Mouse (Mus musculus) liver, embryonic 11.5 days (tissue): ENCODE data around the gene Clec2e. TPM values are rescaled to one million over a fixed set of nuclear protein-coding genes. Genes with fewer than 3 reads are reported as not detected.
"Not testable (repeated sequence)": the region's sequence is repeated elsewhere in the genome, so short reads cannot be mapped to it uniquely, and the experiment has no call there.

Experiments used
- ATAC-seq: fragments of 200-750 bp; cut with Nextera tagmentation; replicated peaks from 2 replicates; pipeline ENCODE4 v1.8.0; 2017; ENCODE audit warnings: moderate number of reproducible peaks, mild to moderate bottlenecking, moderate TSS enrichment, moderate library complexity; ENCODE audit not compliant: low FRiP score
- DNase-seq: peaks from one replicate; pipeline ENCODE4 v3.0.0-alpha.2; 2017; ENCODE audit warnings: low spot score
- H3K27ac ChIP-seq: fragments of 300-500 bp; sonication (generic); 2 replicates; pipeline ENCODE4 v1.5.1; 2014; ENCODE audit warnings: mild to moderate bottlenecking, low read depth, low read length, control low read depth
- H3K27me3 ChIP-seq: fragments of 300-500 bp; sonication (generic); replicated peaks from 2 replicates; pipeline ENCODE4 v1.6.1; 2014; ENCODE audit warnings: low read length, mixed read lengths; ENCODE audit not compliant: control insufficient read depth, insufficient read depth
- H3K36me3 ChIP-seq: fragments of 300-500 bp; sonication (generic); 2 replicates; pipeline ENCODE4 v1.6.1; 2014; ENCODE audit warnings: mild to moderate bottlenecking, low read length, moderate library complexity, mixed read lengths; ENCODE audit not compliant: control insufficient read depth, insufficient read depth
- H3K4me1 ChIP-seq: fragments of 300-500 bp; sonication (generic); replicated peaks from 2 replicates; pipeline ENCODE4 v1.6.1; 2014; ENCODE audit warnings: low read length, mixed read lengths; ENCODE audit not compliant: control insufficient read depth, insufficient read depth
- H3K4me2 ChIP-seq: fragments of 300-500 bp; sonication (generic); 2 replicates; pipeline ENCODE4 v1.6.1; 2014; ENCODE audit warnings: mild to moderate bottlenecking, control low read depth, moderate library complexity
- H3K4me3 ChIP-seq: fragments of 300-500 bp; sonication (generic); 2 replicates; pipeline ENCODE4 v1.5.1; 2014; ENCODE audit warnings: low read depth, low read length, control low read depth
- H3K9ac ChIP-seq: fragments of 300-500 bp; sonication (generic); 2 replicates; pipeline ENCODE4 v1.6.1; 2014; ENCODE audit warnings: low read depth, low read length, control low read depth
- H3K9me3 ChIP-seq: fragments of 300-500 bp; sonication (generic); 2 replicates; pipeline ENCODE4 v1.6.1; 2016; ENCODE audit warnings: low read length, inconsistent platforms, mixed read lengths; ENCODE audit not compliant: control insufficient read depth
- WGBS: fragments of 180-500 bp; shearing (Covaris S2); extraction: QIAGEN DNeasy Blood & Tissue Kit; methylation state at CpG from one replicate; pipeline ENCODE4 v1.1.7; 2014; 5-methylcytosine and 5-hydroxymethylcytosine counted together
- polyA plus RNA-seq: library from polyadenylated mRNA; unstranded; fragments of >200 nt; fragmentation: Nextera tagmentation; extraction: Ambion mirVana; gene quantifications from 2 replicates; pipeline ENCODE4 v1.2.1, GENCODE M21; 2014

The Clec2e gene
- polyA plus RNA-seq, 1 experiment from 2014 or later: not detected

DNA sequence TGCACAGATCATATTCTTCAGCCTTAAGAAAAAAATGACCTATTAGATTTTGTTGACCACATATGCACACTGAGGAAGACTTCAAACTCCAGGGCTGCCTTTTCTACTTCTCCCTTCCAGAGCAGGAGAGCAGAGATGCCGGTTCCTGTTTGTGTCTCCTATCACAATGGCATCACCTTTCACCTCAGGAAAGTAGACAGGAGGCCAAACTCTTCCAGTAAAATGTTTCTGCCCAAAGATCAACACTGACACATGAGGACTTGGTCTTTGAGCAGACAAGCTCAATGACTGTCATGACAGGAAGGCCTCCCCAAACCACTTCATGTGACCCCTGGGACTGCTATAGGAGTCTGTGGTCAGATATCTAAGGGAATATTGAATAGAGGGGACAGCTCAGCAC is 11.8 kb upstream of the Clec2e start:
- 32% methylated on average over 1 of the region's 1 CpGs for WGBS
- ATAC-seq (0 out of 2 replicates have a peak, but pooled peaks have one; percentile 26), DNase-seq (no peak)
- H3K4me2 ChIP-seq: no peak overlapping the region
- no peaks in the 10 kb centered on the region for H3K36me3 ChIP-seq
- H3K4me1 ChIP-seq: no peaks in the 10 kb centered on the region
- H3K9me3 ChIP-seq: no peaks in the 10 kb centered on the region
- no peak overlapping the region for H3K9ac ChIP-seq
- H3K27ac ChIP-seq: no peak overlapping the region
- no peak overlapping the region for H3K4me3 ChIP-seq
- H3K27me3 ChIP-seq: no peaks in the 10 kb centered on the region

- H3K4me1 ChIP-seq: no peaks in the 10 kb centered on the region
- H3K4me3 ChIP-seq: no peak overlapping the region
- no peaks in the 10 kb centered on the region for H3K27me3 ChIP-seq
- H3K9ac ChIP-seq: no peak overlapping the region
- no peak overlapping the region for H3K27ac ChIP-seq
- ATAC-seq: no peak
- no peaks in the 10 kb centered on the region for H3K9me3 ChIP-seq
- H3K36me3 ChIP-seq: no peaks in the 10 kb centered on the region
- DNase-seq: no peak
- no peak overlapping the region for H3K4me2 ChIP-seq
These were observed 7.2 kb upstream of the Clec2e start for GRCm38 (mm10) chr6:129107916-129108315.

- Histone ChIP-seq H3K4me3 (no peak overlapping the region), H3K27me3 (no peaks in the 10 kb centered on the region), H3K9ac (no peak overlapping the region), H3K9me3 (no peaks in the 10 kb centered on the region), H3K4me2 (no peak overlapping the region), H3K27ac (no peak overlapping the region), H3K4me1 (no peaks in the 10 kb centered on the region; the same call in 1 of the 2 replicates), H3K36me3 (no peaks in the 10 kb centered on the region)
- ATAC-seq (no peak), DNase-seq (no peak)
- 52% methylated on average over 4 of the region's 4 CpGs for WGBS
These were observed 2.3 kb upstream of the Clec2e start for GRCm38 (mm10) chr6:129102858-129103555.

DNA sequence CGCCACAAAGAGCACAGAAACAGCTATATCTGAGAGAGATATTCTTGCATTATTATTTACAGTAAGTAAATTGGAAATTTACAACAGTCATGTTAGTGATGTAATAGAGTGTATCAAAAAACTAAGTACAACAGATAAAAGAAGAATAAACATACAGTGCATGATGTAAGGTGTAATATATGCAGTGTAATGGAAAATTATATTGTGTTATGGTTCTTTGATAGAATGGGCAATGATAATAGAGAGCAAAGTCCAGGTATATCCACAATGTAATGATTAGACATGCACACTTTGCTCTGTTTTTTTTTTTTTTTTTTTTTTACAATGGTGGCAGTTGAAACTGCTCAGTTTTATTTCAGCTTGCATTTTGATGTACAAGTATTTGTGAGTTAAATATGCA is 891 bp upstream of the Clec2e start:
- H3K4me3 ChIP-seq: no peak overlapping the region
- H3K9ac ChIP-seq: no peak overlapping the region
- no peaks in the 10 kb centered on the region for H3K36me3 ChIP-seq
- H3K27me3 ChIP-seq: no peaks in the 10 kb centered on the region
- H3K27ac ChIP-seq: no peak overlapping the region
- DNase-seq (no peak), ATAC-seq (no peak)
- H3K4me2 ChIP-seq: no peak overlapping the region
- H3K4me1 ChIP-seq: no peaks in the 10 kb centered on the region; the same call in 1 of the 2 replicates
- H3K9me3 ChIP-seq: no peaks in the 10 kb centered on the region
- WGBS: 77% methylated on average over 1 of the region's 1 CpGs

DNA sequence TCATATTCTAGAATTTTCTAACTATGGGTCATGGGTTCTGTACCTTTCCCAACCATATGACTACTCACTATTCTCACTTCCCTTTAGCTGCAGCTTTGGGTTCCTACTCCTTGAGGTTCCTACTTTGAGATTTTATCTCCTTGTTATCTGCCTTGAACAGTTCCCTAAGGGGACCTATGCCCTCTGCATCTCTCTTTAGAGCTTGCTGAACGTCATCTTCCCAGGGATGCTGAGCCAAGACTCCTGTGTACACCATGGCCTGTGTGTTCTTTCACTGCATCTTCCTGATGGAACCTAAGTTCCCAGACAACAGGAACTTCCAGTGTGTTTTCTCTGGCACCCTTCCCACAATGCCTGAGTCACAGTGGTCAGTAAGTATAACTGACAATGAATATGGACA is 2.8 kb downstream of the Clec2e start:
- no peak overlapping the region for H3K4me2 ChIP-seq
- no peak overlapping the region for H3K4me3 ChIP-seq
- DNase-seq: no peak
- no peaks in the 10 kb centered on the region for H3K9me3 ChIP-seq
- H3K9ac ChIP-seq: no peak overlapping the region
- no peaks in the 10 kb centered on the region; the same call in 1 of the 2 replicates for H3K4me1 ChIP-seq
- H3K36me3 ChIP-seq: no peaks in the 10 kb centered on the region
- H3K27ac ChIP-seq: no peak overlapping the region
- no peak for ATAC-seq
- no peaks in the 10 kb centered on the region for H3K27me3 ChIP-seq
- 32% methylated on average over 1 of the region's 1 CpGs for WGBS

DNA sequence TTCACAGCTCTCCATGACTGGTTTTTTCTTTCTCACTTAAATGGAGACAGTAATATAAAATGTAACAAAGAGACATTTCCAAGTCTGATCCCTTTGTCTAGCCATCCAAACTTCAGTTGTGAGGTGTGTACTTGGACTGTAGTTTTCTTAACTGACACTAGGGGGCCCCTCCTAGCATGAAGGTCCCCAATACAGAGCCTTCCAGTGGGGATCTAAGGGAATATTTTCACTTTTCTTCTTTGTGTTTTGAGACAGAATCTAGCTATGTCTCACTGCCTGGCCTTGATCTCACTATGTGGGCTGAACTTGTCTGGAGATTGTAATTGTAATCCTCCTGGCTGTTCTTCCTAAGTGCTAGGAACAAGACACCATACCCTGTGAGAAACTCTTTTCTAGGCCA is 5.5 kb downstream of the Clec2e start:
- H3K36me3 ChIP-seq: no peaks in the 10 kb centered on the region
- H3K27me3 ChIP-seq: no peaks in the 10 kb centered on the region
- no peak overlapping the region for H3K27ac ChIP-seq
- H3K9me3 ChIP-seq: no peaks in the 10 kb centered on the region
- DNase-seq: no peak
- 0 out of 2 replicates have a peak, but pooled peaks have one; percentile 53 for ATAC-seq
- H3K4me1 ChIP-seq: no peaks in the 10 kb centered on the region; the same call in 1 of the 2 replicates
- no peak overlapping the region for H3K9ac ChIP-seq
- no peak overlapping the region for H3K4me3 ChIP-seq
- no peak overlapping the region for H3K4me2 ChIP-seq

DNA sequence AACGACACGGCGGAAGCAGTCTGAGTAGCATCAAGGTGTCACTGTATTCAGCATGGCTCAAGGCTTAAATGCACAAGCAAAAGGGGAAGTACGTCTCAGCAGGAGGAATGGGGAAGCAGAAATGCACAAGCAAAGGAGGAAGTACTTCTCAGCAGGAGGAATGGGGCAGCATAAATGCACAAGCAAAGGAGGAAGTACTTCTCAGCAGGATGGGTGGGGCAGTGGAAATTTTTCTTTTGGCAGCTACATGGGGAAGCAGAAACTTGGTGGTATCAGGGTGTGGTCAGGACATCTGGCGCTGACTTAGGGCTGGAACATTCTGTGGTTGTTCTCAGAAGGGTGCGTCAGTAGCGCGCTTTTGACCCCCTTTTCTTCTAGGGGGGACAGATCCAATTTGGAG is 12.1 kb downstream of the Clec2e start:
- ATAC-seq, DNase-seq: not testable (repeated sequence)
- 88% methylated on average over 8 of the region's 8 CpGs for WGBS

GRCm38 (mm10) chr6:129088161-129088560 is 12.6 kb downstream of the Clec2e start:
- Histone ChIP-seq H3K27me3 (no peaks in the 10 kb centered on the region), H3K36me3 (no peaks in the 10 kb centered on the region), H3K4me2 (no peak overlapping the region), H3K4me1 (no peaks in the 10 kb centered on the region), H3K9ac (no peak overlapping the region), H3K4me3 (no peak overlapping the region), H3K9me3 (peaks cover 2% of the 10 kb centered on the region; the same call in 1 of the 2 replicates), H3K27ac (no peak overlapping the region)
- ATAC-seq (no peak), DNase-seq (no peak)
- WGBS: 79% methylated on average over 1 of the region's 1 CpGs

More for the DNA sequence above, 12.1 kb downstream of the Clec2e start:
- not testable (repeated sequence) for H3K27ac ChIP-seq, H3K36me3 ChIP-seq, H3K9me3 ChIP-seq, H3K27me3 ChIP-seq, H3K4me3 ChIP-seq, H3K4me1 ChIP-seq, H3K4me2 ChIP-seq, H3K9ac ChIP-seq

DNA sequence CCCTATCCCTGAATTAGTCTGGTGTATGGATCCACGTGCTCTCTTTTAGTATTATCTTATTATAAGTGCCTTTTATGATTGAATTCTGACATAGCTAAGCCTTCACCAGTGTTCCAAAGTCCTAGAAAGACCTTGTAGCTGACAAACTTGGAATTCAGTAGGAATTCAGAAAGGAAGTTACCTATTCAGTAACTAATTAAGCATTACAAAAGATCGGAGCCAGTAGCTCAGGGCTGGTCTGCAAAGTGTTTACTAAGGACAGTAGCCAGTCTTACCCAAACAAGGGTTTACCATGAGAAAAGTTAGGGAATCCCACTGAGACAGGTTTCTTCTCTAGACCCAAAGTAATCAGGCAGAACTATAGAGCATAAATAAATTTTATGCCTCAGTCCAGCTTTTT is 14.7 kb downstream of the Clec2e start:
- not testable (repeated sequence) for H3K36me3 ChIP-seq, H3K4me1 ChIP-seq, H3K4me3 ChIP-seq, ATAC-seq, H3K9me3 ChIP-seq, H3K4me2 ChIP-seq, DNase-seq, H3K9ac ChIP-seq, H3K27me3 ChIP-seq, H3K27ac ChIP-seq
- WGBS: 80% methylated on average over 2 of the region's 2 CpGs
